Mouse (Mus musculus): ENCODE results near the gene Pnn. TPM values are rescaled to one million over a fixed set of nuclear protein-coding genes. Genes with fewer than 3 reads are reported as not detected.

Gene Pnn
- total and polyA plus RNA-seq, 2 experiments from 2014 or later, result 11.9 to 82.3 TPM

GRCm38 (mm10) chr12:59068791-59069190 lies 2.1 kb downstream of the Pnn start:
- no peak overlapping the region for H3K27ac ChIP-seq
- H3K9ac ChIP-seq (replicated peaks; ENCODE audit: low read length), result no peak overlapping the region
- no peak overlapping the region for H3K4me2 ChIP-seq (ENCODE audit: low read depth, low read length)
- no peak overlapping the region for H3K4me3 ChIP-seq (ENCODE audit: low read length)
- WGBS, result 94% methylated on average over 13 of the region's 13 CpGs
- no peaks in the 10 kb centered on the region for H3K4me1 ChIP-seq (ENCODE audit: insufficient read depth, low read length)
- H3K27me3 ChIP-seq (ENCODE audit: insufficient read depth, low read length), result no peaks in the 10 kb centered on the region
- ATAC-seq, result no peak
- H3K9me3 ChIP-seq (ENCODE audit: low read length), result no peaks in the 10 kb centered on the region
- no peak for TF ChIP-seq CTCF (IDR thresholded peaks at IDR 0.05; ENCODE audit: low read depth)
- no peak for DNase-seq (ENCODE audit: low spot score)
- H3K36me3 ChIP-seq (ENCODE audit: insufficient read depth, low read length), result peaks cover 33% of the 10 kb centered on the region

DNA sequence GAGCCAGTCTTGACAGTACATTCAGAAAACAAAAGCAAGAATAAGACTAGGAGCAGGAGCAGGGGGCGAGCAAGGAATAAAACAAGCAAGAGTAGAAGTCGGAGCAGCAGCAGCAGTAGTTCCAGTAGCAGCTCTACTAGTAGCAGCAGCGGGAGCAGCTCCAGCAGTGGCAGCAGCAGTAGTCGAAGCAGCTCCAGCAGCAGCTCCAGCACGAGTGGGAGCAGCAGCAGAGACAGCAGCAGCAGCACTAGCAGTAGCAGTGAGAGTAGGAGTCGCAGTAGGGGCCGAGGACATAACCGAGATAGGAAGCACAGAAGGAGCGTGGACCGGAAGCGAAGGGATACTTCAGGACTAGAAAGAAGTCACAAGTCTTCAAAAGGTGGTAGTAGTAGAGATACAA lies 5.6 kb downstream of the Pnn start:
- Histone ChIP-seq H3K4me2 (ENCODE audit: low read depth, low read length) (no peak overlapping the region), H3K36me3 (ENCODE audit: insufficient read depth, low read length) (peaks cover 33% of the 10 kb centered on the region), H3K4me3 (ENCODE audit: low read length) (no peak overlapping the region), H3K27ac (no peak overlapping the region), H3K9ac (replicated peaks; ENCODE audit: low read length) (no peak overlapping the region), H3K4me1 (ENCODE audit: insufficient read depth, low read length) (no peaks in the 10 kb centered on the region), H3K27me3 (ENCODE audit: insufficient read depth, low read length) (no peaks in the 10 kb centered on the region), H3K9me3 (ENCODE audit: low read length) (no peaks in the 10 kb centered on the region)
- no peak for TF ChIP-seq CTCF (IDR thresholded peaks at IDR 0.05; ENCODE audit: low read depth)
- 91% methylated on average over 11 of the region's 11 CpGs for WGBS
- DNase-seq (ENCODE audit: low spot score), result no peak
- no peak for ATAC-seq

DNA sequence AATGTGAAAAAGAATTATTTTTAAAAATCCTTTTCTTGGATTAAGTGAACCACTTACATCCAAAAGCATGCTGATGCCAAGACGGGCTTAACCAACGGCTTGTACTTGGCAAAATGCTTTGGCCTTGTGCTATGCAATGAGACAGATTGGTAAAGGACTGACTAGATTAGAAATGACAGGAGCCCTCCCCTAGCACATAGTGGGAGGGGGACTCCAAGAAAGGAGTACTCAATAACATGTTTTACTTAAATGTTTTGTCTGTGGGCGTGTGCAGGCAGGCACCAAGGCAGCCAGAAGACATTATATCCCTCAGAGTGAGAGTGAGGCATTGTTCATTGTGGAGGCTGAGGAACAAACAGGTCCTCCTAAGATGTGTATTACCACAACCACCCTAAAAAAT lies 7.4 kb downstream of the Pnn start:
- ATAC-seq (no peak), DNase-seq (ENCODE audit: low spot score) (no peak)
- WGBS, result 77% methylated on average over 3 of the region's 3 CpGs
- Histone ChIP-seq H3K4me2 (ENCODE audit: low read depth, low read length) (no peak overlapping the region), H3K36me3 (ENCODE audit: insufficient read depth, low read length) (peaks cover 28% of the 10 kb centered on the region), H3K4me3 (ENCODE audit: low read length) (no peak overlapping the region), H3K4me1 (ENCODE audit: insufficient read depth, low read length) (no peaks in the 10 kb centered on the region), H3K9ac (replicated peaks; ENCODE audit: low read length) (no peak overlapping the region), H3K27ac (no peak overlapping the region), H3K27me3 (ENCODE audit: insufficient read depth, low read length) (no peaks in the 10 kb centered on the region), H3K9me3 (ENCODE audit: low read length) (no peaks in the 10 kb centered on the region)
- TF ChIP-seq CTCF (IDR thresholded peaks at IDR 0.05; ENCODE audit: low read depth), result no peak

- no peaks in the 10 kb centered on the region for H3K9me3 ChIP-seq (ENCODE audit: low read length)
- no peak for ATAC-seq
- H3K9ac ChIP-seq (replicated peaks; ENCODE audit: low read length), result no peak overlapping the region
- H3K36me3 ChIP-seq (ENCODE audit: insufficient read depth, low read length), result peaks cover 7% of the 10 kb centered on the region
- TF ChIP-seq CTCF (IDR thresholded peaks at IDR 0.05; ENCODE audit: low read depth), result no peak
- H3K27me3 ChIP-seq (ENCODE audit: insufficient read depth, low read length), result no peaks in the 10 kb centered on the region
- no peak overlapping the region for H3K27ac ChIP-seq
- no peak overlapping the region for H3K4me3 ChIP-seq (ENCODE audit: low read length)
- no peak overlapping the region for H3K4me2 ChIP-seq (ENCODE audit: low read depth, low read length)
- H3K4me1 ChIP-seq (ENCODE audit: insufficient read depth, low read length), result no peaks in the 10 kb centered on the region
- DNase-seq (ENCODE audit: low spot score), result no peak
- WGBS, result 87% methylated on average over 3 of the region's 3 CpGs
Measured at GRCm38 (mm10) chr12:59076996-59077395, 10.3 kb downstream of the Pnn start.

GRCm38 (mm10) chr12:59077883-59078282 lies 11.2 kb downstream of the Pnn start:
- DNase-seq (ENCODE audit: low spot score), result no peak
- no peak for ATAC-seq
- no peak for TF ChIP-seq CTCF (IDR thresholded peaks at IDR 0.05; ENCODE audit: low read depth)
- H3K4me1 ChIP-seq (ENCODE audit: insufficient read depth, low read length), result no peaks in the 10 kb centered on the region
- no peak overlapping the region for H3K4me2 ChIP-seq (ENCODE audit: low read depth, low read length)
- WGBS, result 93% methylated on average over 3 of the region's 3 CpGs
- H3K36me3 ChIP-seq (ENCODE audit: insufficient read depth, low read length), result no peaks in the 10 kb centered on the region
- no peaks in the 10 kb centered on the region for H3K27me3 ChIP-seq (ENCODE audit: insufficient read depth, low read length)
- H3K9ac ChIP-seq (replicated peaks; ENCODE audit: low read length), result no peak overlapping the region
- H3K9me3 ChIP-seq (ENCODE audit: low read length), result no peaks in the 10 kb centered on the region
- no peak overlapping the region for H3K27ac ChIP-seq
- H3K4me3 ChIP-seq (ENCODE audit: low read length), result no peak overlapping the region

GRCm38 (mm10) chr12:59080461-59080860 lies 13.8 kb downstream of the Pnn start:
- Histone ChIP-seq H3K27me3 (ENCODE audit: insufficient read depth, low read length) (no peaks in the 10 kb centered on the region), H3K9me3 (ENCODE audit: low read length) (no peaks in the 10 kb centered on the region), H3K4me3 (ENCODE audit: low read length) (no peak overlapping the region), H3K4me1 (ENCODE audit: insufficient read depth, low read length) (no peaks in the 10 kb centered on the region), H3K9ac (replicated peaks; ENCODE audit: low read length) (no peak overlapping the region), H3K36me3 (ENCODE audit: insufficient read depth, low read length) (no peaks in the 10 kb centered on the region), H3K4me2 (ENCODE audit: low read depth, low read length) (no peak overlapping the region), H3K27ac (no peak overlapping the region)
- ATAC-seq (no peak), DNase-seq (ENCODE audit: low spot score) (no peak)
- no peak for TF ChIP-seq CTCF (IDR thresholded peaks at IDR 0.05; ENCODE audit: low read depth)
- WGBS, result 85% methylated on average over 4 of the region's 4 CpGs

DNA sequence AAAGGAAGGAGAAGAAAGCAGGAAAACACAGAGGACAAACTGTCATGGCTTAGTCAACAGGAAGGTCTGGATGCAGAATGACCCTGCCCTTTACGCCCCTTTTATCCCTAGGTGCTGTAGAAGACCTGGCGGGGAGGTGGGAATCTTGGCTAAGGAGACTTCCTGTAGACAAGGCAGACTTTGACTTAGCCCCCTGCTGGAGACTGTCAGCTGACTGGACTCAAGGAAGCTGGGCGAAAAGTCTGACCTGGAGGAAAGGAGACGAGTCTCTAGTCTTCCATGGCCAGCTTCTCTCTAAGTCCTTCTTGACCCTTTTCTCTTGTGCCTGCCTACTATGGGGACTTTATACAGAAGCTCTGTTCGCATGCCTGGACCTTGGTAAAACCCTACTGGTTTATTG lies 17.8 kb downstream of the Pnn start:
- DNase-seq (ENCODE audit: low spot score), result no peak
- no peak overlapping the region for H3K4me3 ChIP-seq (ENCODE audit: low read length)
- no peak overlapping the region for H3K9ac ChIP-seq (replicated peaks; ENCODE audit: low read length)
- H3K27me3 ChIP-seq (ENCODE audit: insufficient read depth, low read length), result no peaks in the 10 kb centered on the region
- H3K36me3 ChIP-seq (ENCODE audit: insufficient read depth, low read length), result no peaks in the 10 kb centered on the region
- no peak overlapping the region for H3K27ac ChIP-seq
- no peak for TF ChIP-seq CTCF (IDR thresholded peaks at IDR 0.05; ENCODE audit: low read depth)
- no peak overlapping the region for H3K4me2 ChIP-seq (ENCODE audit: low read depth, low read length)
- 77% methylated on average over 5 of the region's 5 CpGs for WGBS
- no peaks in the 10 kb centered on the region for H3K4me1 ChIP-seq (ENCODE audit: insufficient read depth, low read length)
- H3K9me3 ChIP-seq (ENCODE audit: low read length), result no peaks in the 10 kb centered on the region
- ATAC-seq, result no peak

Data from hindbrain, postnatal 0 days (tissue).